Mouse (Mus musculus) spleen, adult 2 months (tissue): ENCODE measurements around the gene Hist1h3g. TPM values are rescaled to one million over a fixed set of nuclear protein-coding genes. Genes with fewer than 3 reads are reported as not detected.

ENCODE experiments used
- DNase-seq, 2 experiments: peaks; one replicate each; pipeline versions ENCODE4 v3.0.0 to v3.0.0-alpha.2; 2012 to 2021; ENCODE audit warnings: low spot score in 2 of 2, low read depth in 1 of 2
- H3K27ac ChIP-seq: fragments of 200-500 bp; 2 replicates; pipeline ENCODE4 v1.5.1; 2012; ENCODE audit warnings: low read length, inconsistent platforms; ENCODE audit not compliant: insufficient read depth
- H3K27me3 ChIP-seq: fragments of 200-500 bp; 2 replicates; pipeline ENCODE4 v1.6.1; 2012; ENCODE audit warnings: mild to moderate bottlenecking, moderate library complexity, low read length, inconsistent platforms; ENCODE audit not compliant: control insufficient read depth, insufficient read depth
- H3K36me3 ChIP-seq: fragments of 200-500 bp; 2 replicates; pipeline ENCODE4 v1.6.1; 2012; ENCODE audit warnings: mild to moderate bottlenecking, low read length, inconsistent platforms; ENCODE audit not compliant: control insufficient read depth, insufficient read depth
- H3K4me1 ChIP-seq: fragments of 200-500 bp; 2 replicates; pipeline ENCODE4 v1.6.1; 2011; ENCODE audit warnings: inconsistent platforms; ENCODE audit not compliant: control insufficient read depth, insufficient read depth, insufficient read length
- H3K4me3 ChIP-seq: fragments of 200-500 bp; 2 replicates; pipeline ENCODE4 v1.5.1; 2011; ENCODE audit warnings: mild to moderate bottlenecking, inconsistent platforms; ENCODE audit not compliant: insufficient read depth, insufficient read length; ENCODE audit errors: extremely low read depth
- CTCF ChIP-seq: fragments of 200-500 bp; IDR thresholded peaks from 2 replicates; pipeline ENCODE4 v1.5.1; 2011; ENCODE audit warnings: mild to moderate bottlenecking, inconsistent platforms; ENCODE audit not compliant: insufficient read depth, insufficient read length, insufficient replicate concordance; ENCODE audit errors: extremely low read depth
- POLR2A ChIP-seq: fragments of 200-500 bp; IDR thresholded peaks from 2 replicates; pipeline ENCODE4 v1.6.1; 2011; ENCODE audit warnings: low read depth, low read length, inconsistent platforms
- WGBS: fragments of 180-500 bp; shearing (Covaris S2); methylation state at CpG from one replicate; pipeline ENCODE4 v1.1.7; 2018; 5-methylcytosine and 5-hydroxymethylcytosine counted together
- polyA plus RNA-seq: library from polyadenylated mRNA; depleted of rRNA; stranded (reverse); fragments of >200 nt; gene quantifications from 2 replicates; pipeline ENCODE4 v1.2.3, GENCODE M21; 2012

Hist1h3g gene
- polyA plus RNA-seq, 1 experiment, result 34.4 TPM

GRCm38 (mm10) chr13:23576351-23576881, 41.2 kb downstream of the Hist1h3g start:
- Histone ChIP-seq H3K4me1 (peaks cover 2% of the 10 kb centered on the region; the same call in 1 of the 2 replicates), H3K27me3 (no peaks in the 10 kb centered on the region), H3K4me3 (peak overlapping the region; percentile 28), H3K36me3 (no peaks in the 10 kb centered on the region), H3K27ac (peak overlapping the region; percentile 21; the same call in 1 of the 2 replicates)
- TF ChIP-seq POLR2A, result no peak
- no peak for TF ChIP-seq CTCF
- DNase-seq, result no peak
- 49% methylated on average over 7 of the region's 7 CpGs for WGBS

- TF ChIP-seq CTCF, result no peak
- no peak for TF ChIP-seq POLR2A
- no peak for DNase-seq
These were observed 41.9 kb downstream of the Hist1h3g start for GRCm38 (mm10) chr13:23576906-23577639.

GRCm38 (mm10) chr13:23577835-23578234, 42.6 kb downstream of the Hist1h3g start:
- H3K27ac ChIP-seq, result no peak overlapping the region
- DNase-seq, result no peak
- no peak overlapping the region; the same call in 1 of the 2 replicates for H3K4me3 ChIP-seq
- 100% methylated on average over 1 of the region's 1 CpGs for whole genome bisulfite sequencing
- no peaks in the 10 kb centered on the region for H3K27me3 ChIP-seq
- no peaks in the 10 kb centered on the region for H3K36me3 ChIP-seq
- no peak for TF ChIP-seq CTCF
- no peak for TF ChIP-seq POLR2A
- H3K4me1 ChIP-seq, result peaks cover 2% of the 10 kb centered on the region; the same call in 1 of the 2 replicates

More at GRCm38 (mm10) chr13:23576906-23577639, 41.9 kb downstream of the Hist1h3g start:
- Histone ChIP-seq H3K27ac (no peak overlapping the region), H3K27me3 (no peaks in the 10 kb centered on the region), H3K36me3 (no peaks in the 10 kb centered on the region), H3K4me1 (peaks cover 2% of the 10 kb centered on the region; the same call in 1 of the 2 replicates), H3K4me3 (no peak overlapping the region; the same call in 1 of the 2 replicates)
- 59% methylated on average over 6 of the region's 6 CpGs for WGBS

- DNase-seq, result peak; percentile 89 to 94
- TF ChIP-seq CTCF (no peak), POLR2A (peak; percentile 99)
- WGBS, result under 1% methylated on average over 43 of the region's 43 CpGs
- Histone ChIP-seq H3K4me1 (peaks cover 4% of the 10 kb centered on the region; the same call in 1 of the 2 replicates), H3K27ac (peak within 1 kb of the TSS; percentile 57), H3K36me3 (no peaks in the 10 kb centered on the region), H3K4me3 (peak within 1 kb of the TSS; percentile 58), H3K27me3 (no peaks in the 10 kb centered on the region)
These were observed 46.4 kb downstream of the Hist1h3g start, which contains the start of gene Hist1h4d for GRCm38 (mm10) chr13:23581408-23582218. Gene Hist1h4d (plus strand): TSS chr13:23581598.

GRCm38 (mm10) chr13:23582219-23583056, 47.2 kb downstream of the Hist1h3g start:
- Histone ChIP-seq H3K36me3 (no peaks in the 10 kb centered on the region), H3K27me3 (no peaks in the 10 kb centered on the region), H3K27ac (peak overlapping the region; percentile 57), H3K4me3 (peak overlapping the region; percentile 58; the same call in 1 of the 2 replicates), H3K4me1 (peaks cover 3% of the 10 kb centered on the region; the same call in 1 of the 2 replicates)
- no peak for TF ChIP-seq POLR2A
- TF ChIP-seq CTCF, result no peak
- no peak for DNase-seq
- 29% methylated on average over 6 of the region's 6 CpGs for WGBS
